Mouse (Mus musculus): ENCODE results near the gene Stx8. TPM values are rescaled to one million over a fixed set of nuclear protein-coding genes. Genes with fewer than 3 reads are reported as not detected.

Stx8 gene
- polyA plus RNA-seq, 1 experiment, result 78.2 TPM

GRCm38 (mm10) chr11:68121260-68121659 is 155.3 kb downstream of the Stx8 start:
- TF ChIP-seq CTCF (IDR thresholded peaks at IDR 0.05; ENCODE audit: low read depth, low read length) (no peak), POLR2A (IDR thresholded peaks at IDR 0.05; ENCODE audit: borderline replicate concordance, low read depth, low read length) (no peak)
- H3K27ac ChIP-seq (ENCODE audit: insufficient read depth, low read depth, low read length), result no peak overlapping the region
- H3K4me3 ChIP-seq (ENCODE audit: insufficient read depth, low read length), result no peak overlapping the region
- H3K4me1 ChIP-seq (ENCODE audit: control insufficient read depth, insufficient read depth, low read length), result no peaks in the 10 kb centered on the region

- no peak overlapping the region for H3K27ac ChIP-seq (ENCODE audit: insufficient read depth, low read depth, low read length)
- H3K4me3 ChIP-seq (ENCODE audit: insufficient read depth, low read length), result no peak overlapping the region
- TF ChIP-seq CTCF (IDR thresholded peaks at IDR 0.05; ENCODE audit: low read depth, low read length) (no peak), POLR2A (IDR thresholded peaks at IDR 0.05; ENCODE audit: borderline replicate concordance, low read depth, low read length) (no peak)
- no peaks in the 10 kb centered on the region for H3K4me1 ChIP-seq (ENCODE audit: control insufficient read depth, insufficient read depth, low read length)
Measured at GRCm38 (mm10) chr11:68121660-68122059, 155.7 kb downstream of the Stx8 start.

- no peak for TF ChIP-seq POLR2A (IDR thresholded peaks at IDR 0.05; ENCODE audit: borderline replicate concordance, low read depth, low read length)
- no peak for TF ChIP-seq CTCF (IDR thresholded peaks at IDR 0.05; ENCODE audit: low read depth, low read length)
- Histone ChIP-seq H3K4me1 (ENCODE audit: control insufficient read depth, insufficient read depth, low read length) (peaks cover 3% of the 10 kb centered on the region; the same call in 1 of the 2 replicates), H3K4me3 (ENCODE audit: insufficient read depth, low read length) (no peak overlapping the region), H3K27ac (ENCODE audit: insufficient read depth, low read depth, low read length) (no peak overlapping the region)
Measured at GRCm38 (mm10) chr11:68126071-68126470, 160.1 kb downstream of the Stx8 start.

GRCm38 (mm10) chr11:68134494-68134893 is 168.5 kb downstream of the Stx8 start:
- H3K4me3 ChIP-seq (ENCODE audit: insufficient read depth, low read length), result no peak overlapping the region
- H3K27ac ChIP-seq (ENCODE audit: insufficient read depth, low read depth, low read length), result no peak overlapping the region
- TF ChIP-seq CTCF (IDR thresholded peaks at IDR 0.05; ENCODE audit: low read depth, low read length), result no peak
- no peak for TF ChIP-seq POLR2A (IDR thresholded peaks at IDR 0.05; ENCODE audit: borderline replicate concordance, low read depth, low read length)
- H3K4me1 ChIP-seq (ENCODE audit: control insufficient read depth, insufficient read depth, low read length), result no peaks in the 10 kb centered on the region

GRCm38 (mm10) chr11:68135350-68135749 is 169.4 kb downstream of the Stx8 start:
- TF ChIP-seq POLR2A (IDR thresholded peaks at IDR 0.05; ENCODE audit: borderline replicate concordance, low read depth, low read length), result no peak
- TF ChIP-seq CTCF (IDR thresholded peaks at IDR 0.05; ENCODE audit: low read depth, low read length), result no peak
- no peaks in the 10 kb centered on the region for H3K4me1 ChIP-seq (ENCODE audit: control insufficient read depth, insufficient read depth, low read length)
- no peak overlapping the region for H3K4me3 ChIP-seq (ENCODE audit: insufficient read depth, low read length)
- no peak overlapping the region for H3K27ac ChIP-seq (ENCODE audit: insufficient read depth, low read depth, low read length)

- no peak for TF ChIP-seq CTCF (IDR thresholded peaks at IDR 0.05; ENCODE audit: low read depth, low read length)
- Histone ChIP-seq H3K4me3 (ENCODE audit: insufficient read depth, low read length) (no peak overlapping the region), H3K4me1 (ENCODE audit: control insufficient read depth, insufficient read depth, low read length) (no peaks in the 10 kb centered on the region), H3K27ac (ENCODE audit: insufficient read depth, low read depth, low read length) (no peak overlapping the region)
Measured at GRCm38 (mm10) chr11:68136687-68137086, 170.7 kb downstream of the Stx8 start.

- Histone ChIP-seq H3K27ac (ENCODE audit: insufficient read depth, low read depth, low read length) (no peak overlapping the region), H3K4me3 (ENCODE audit: insufficient read depth, low read length) (no peak overlapping the region), H3K4me1 (ENCODE audit: control insufficient read depth, insufficient read depth, low read length) (no peaks in the 10 kb centered on the region)
- TF ChIP-seq POLR2A (IDR thresholded peaks at IDR 0.05; ENCODE audit: borderline replicate concordance, low read depth, low read length), result no peak
- TF ChIP-seq CTCF (IDR thresholded peaks at IDR 0.05; ENCODE audit: low read depth, low read length), result no peak
Measured at GRCm38 (mm10) chr11:68142296-68142695, 176.3 kb downstream of the Stx8 start.

- no peaks in the 10 kb centered on the region for H3K4me1 ChIP-seq (ENCODE audit: control insufficient read depth, insufficient read depth, low read length)
- no peak for TF ChIP-seq CTCF (IDR thresholded peaks at IDR 0.05; ENCODE audit: low read depth, low read length)
- TF ChIP-seq POLR2A (IDR thresholded peaks at IDR 0.05; ENCODE audit: borderline replicate concordance, low read depth, low read length), result no peak
- H3K4me3 ChIP-seq (ENCODE audit: insufficient read depth, low read length), result no peak overlapping the region
- H3K27ac ChIP-seq (ENCODE audit: insufficient read depth, low read depth, low read length), result no peak overlapping the region
Measured at GRCm38 (mm10) chr11:68144235-68145065, 178.5 kb downstream of the Stx8 start.

- Histone ChIP-seq H3K27ac (ENCODE audit: insufficient read depth, low read depth, low read length) (no peak overlapping the region), H3K4me3 (ENCODE audit: insufficient read depth, low read length) (no peak overlapping the region), H3K4me1 (ENCODE audit: control insufficient read depth, insufficient read depth, low read length) (no peaks in the 10 kb centered on the region)
- TF ChIP-seq POLR2A (IDR thresholded peaks at IDR 0.05; ENCODE audit: borderline replicate concordance, low read depth, low read length) (no peak), CTCF (IDR thresholded peaks at IDR 0.05; ENCODE audit: low read depth, low read length) (no peak)
Measured at GRCm38 (mm10) chr11:68145066-68145585, 179.1 kb downstream of the Stx8 start.

Data from bone marrow macrophage, adult 2 months (primary cell).